Mouse (Mus musculus) thymus, postnatal 36 days (tissue): ENCODE data around the gene H2-M10.5.
"Not testable (repeated sequence)": the region's sequence is repeated elsewhere in the genome, so short reads cannot be mapped to it uniquely, and the experiment has no call there.

Experiments used
- DNase-seq, 2 experiments: peaks; one replicate each; pipeline ENCODE4 v3.0.0; 2022; ENCODE audit warnings: mixed read lengths in 2 of 2

Gene H2-M10.5

DNA sequence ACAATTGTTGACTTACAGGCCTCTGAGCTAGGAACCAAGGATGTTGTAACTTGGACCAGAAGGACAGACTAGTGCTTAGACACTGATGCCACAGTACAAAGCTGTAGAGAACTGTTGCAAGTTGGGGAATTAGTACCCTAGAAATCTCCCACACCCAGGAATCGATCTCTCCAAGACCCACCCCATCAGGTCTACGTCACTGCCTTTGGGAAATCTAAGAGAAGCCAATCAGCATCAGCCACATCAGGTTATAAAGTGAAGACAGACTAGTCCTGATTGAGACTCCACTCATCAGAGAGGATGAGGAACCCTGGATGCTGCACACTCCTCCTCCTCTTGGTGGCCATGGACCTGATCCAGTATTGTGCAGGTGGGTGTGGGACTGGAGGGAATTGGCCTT, at the start of gene H2-M10.5:
TSS of gene H2-M10.5 (plus strand) at position 301 of the 400 bp plus-strand sequence.
- DNase-seq = not testable (repeated sequence)

DNA sequence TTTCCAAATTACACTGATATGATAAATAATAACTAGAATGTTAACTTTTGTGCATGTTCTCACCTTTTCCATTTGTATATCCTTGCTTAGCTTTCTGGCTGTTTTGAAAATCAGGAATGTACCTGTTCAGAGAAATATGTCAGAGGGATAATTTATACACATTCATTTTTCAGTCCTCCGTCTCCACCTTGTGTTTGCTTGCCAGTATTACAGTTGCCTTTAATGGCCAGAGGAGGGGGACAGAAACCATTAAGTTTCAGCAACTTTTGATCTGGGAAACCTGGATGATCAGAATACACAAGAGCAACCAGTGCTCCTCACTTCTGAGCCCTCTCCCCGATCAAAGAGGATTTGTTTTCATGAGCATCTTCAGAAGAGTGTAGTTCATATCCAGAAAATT, 46.7 kb upstream of the H2-M10.5 start:
- DNase-seq = no peak

DNA sequence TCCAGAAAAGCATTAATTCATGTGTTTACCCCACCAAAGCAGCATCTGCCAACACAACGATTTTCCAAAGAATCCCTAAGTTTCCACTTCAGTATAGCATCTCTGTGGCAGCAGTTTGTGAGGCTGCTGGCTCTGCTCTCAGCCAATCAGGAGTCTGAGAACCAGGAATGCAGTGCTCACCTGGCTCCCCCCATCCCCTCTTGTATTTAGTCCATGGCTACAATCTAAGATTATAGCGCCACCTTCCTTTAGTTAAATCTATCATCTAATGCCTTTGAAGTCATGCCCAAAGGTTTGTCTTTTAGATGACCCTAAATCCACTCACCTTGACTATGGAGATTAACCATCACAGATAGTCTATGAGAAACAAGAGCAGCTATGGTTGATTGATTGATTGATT, 8.9 kb upstream of the H2-M10.5 start:
- DNase-seq = no peak

DNA sequence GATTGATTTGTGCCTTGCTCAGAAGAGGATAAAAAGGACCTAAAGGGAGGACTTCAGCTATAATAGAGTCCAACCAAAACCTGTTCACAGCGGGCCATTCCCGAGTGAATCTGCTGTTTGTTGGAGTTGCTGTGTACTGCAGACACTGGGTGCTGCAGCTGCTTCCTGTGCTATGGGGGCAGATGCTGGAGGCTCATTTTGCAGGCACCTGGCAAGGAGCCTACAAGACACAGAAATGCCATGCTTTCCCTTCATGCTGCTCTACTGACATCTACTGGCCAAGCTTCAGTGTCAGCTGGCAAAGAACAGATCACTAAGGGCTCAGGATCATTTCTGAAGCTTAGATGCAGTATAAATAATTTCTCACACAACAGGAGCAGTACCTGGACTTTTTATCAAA, 8.5 kb upstream of the H2-M10.5 start:
- DNase-seq = peak; percentile 20 to 29

DNA sequence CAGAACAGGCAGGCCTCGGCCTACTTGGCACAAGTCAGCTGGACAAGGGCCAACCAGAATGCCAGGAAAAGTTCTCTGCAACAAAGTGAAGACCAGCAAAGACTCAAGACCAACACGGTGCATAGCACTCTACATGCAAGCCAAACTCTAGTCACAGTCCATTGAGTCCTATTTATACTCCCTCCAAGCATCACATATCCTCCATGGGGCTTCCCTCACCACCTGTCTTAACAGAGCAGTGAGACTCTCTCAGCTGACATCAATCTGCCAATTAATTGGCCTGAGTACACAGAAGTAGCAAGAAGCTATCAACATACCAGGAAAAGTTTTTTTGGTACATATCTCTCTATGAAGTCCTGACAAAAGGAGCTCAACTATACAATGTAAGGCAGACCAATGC, 7.3 kb upstream of the H2-M10.5 start:
- DNase-seq = not testable (repeated sequence)

DNA sequence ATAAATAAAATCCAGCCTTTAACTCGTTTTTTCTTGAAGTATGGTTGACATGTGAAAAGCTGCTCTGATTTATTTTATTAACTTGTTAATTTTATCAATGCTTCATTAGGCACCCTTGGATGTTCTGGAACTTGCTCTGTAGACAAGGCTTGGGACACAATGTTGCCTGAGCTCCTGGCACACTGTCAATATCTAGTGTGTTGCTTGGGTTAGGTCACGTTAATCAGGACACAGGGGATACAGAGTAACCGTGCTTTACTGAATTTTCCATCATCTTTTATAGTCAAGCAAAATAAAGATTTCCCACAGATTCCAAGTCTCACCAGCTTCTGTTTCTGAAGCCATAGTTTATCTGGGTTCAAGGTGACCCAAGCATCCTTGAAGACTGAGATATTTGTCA, 8.8 kb downstream of the H2-M10.5 start:
- no peak for DNase-seq

DNA sequence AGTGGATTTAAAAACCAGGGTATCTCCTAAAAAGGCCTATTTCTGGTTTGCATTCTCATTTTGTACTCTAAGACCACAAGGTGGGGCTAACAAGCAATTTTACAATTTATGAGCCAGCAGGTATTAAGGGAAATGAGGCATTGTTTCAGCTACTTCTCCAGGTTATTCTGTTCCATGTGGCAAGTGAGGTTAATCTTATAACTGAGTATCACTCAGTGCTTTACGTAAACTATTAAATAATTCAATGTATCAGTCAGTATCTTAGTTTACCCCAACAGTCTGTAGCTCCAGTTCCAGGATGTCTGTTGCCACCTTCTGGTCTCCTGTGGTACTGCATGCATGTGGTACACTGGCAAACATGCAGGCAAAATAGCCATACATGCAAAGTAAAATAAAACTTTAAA, 13.8 kb downstream of the H2-M10.5 start:
- DNase-seq = peak; percentile 30 to 32

DNA sequence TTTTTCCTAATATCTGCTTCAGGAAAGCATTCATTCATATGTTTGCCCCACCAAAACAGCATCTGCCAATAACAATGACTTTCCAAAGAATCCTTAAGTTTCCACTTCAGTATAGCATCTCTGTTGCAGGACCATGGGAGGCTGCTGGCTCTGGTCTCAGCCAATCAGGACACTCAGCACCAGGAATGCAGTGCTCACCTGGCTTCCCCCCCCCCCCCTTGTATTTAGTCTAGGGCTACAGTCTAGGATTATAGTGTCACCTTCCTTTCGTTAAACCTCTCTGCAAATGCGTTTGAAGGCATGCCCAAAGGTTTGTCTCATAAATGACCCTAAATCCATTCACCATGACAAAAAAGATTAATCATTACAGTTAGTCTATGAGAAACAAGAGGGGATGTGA, 15.6 kb downstream of the H2-M10.5 start:
- DNase-seq = no peak

DNA sequence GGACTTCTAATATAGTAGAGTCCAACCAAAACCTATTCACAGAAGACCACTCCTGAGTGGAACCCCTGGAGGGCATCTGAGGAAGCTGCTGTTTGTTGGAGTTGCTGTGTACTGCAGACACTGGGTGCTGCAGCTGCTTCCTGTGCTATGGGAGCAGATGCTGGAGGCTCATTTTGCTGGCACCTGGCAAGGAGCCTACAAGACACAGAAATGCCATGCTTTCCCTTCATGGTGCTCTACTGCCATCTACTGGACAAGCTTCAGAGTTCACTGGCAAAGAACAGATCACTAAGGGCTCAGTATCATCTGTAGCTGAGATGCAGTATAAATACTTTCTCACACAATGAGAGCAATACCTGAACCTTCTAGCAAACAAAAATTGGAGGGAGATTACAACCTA, 16.1 kb downstream of the H2-M10.5 start:
- DNase-seq = peak; percentile 47 to 63

DNA sequence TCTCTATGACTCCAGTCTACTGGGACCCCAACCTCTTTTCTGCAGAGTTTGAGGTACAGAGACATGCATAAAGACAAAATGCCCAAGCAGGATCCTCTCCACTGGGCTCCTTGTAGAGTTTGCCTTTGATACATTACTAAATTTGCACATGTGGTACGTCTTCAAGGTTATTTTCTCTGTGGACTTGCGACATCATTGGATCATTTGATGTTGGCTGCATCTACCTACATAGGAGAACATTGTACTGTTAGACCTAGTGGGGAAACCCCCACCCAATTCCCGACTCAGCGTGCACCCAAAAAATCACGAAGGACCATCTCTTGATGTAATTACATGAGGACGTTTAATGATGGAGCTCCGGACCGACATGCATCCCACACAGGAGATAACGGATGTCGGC, 26.8 kb downstream of the H2-M10.5 start:
- no peak for DNase-seq

DNA sequence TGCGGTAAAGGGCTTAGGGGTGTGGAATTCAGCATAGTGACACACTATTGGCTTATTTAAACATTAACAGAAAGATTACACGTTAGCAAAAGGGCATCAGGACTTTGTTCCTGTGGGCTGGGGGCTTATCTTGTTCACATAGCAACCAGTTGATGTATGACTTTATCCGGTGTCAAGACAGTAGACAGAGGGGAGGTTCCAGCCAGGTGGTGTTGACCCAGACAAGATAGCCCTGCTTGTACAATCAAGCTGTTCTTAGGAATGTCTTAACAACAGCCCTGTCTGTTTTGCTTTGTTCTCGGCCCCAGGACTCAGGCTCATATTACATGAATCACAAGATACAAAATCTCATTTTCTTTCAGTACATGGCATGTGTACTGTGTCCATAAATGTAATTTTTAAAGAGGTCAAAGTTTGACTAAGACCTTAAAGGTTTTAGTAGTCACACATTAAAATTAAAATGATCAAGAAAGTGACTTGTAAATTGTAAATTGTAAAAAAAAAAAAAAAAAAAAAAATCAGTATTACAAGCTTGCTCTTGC, 27.3 kb downstream of the H2-M10.5 start:
- not testable (repeated sequence) for DNase-seq

DNA sequence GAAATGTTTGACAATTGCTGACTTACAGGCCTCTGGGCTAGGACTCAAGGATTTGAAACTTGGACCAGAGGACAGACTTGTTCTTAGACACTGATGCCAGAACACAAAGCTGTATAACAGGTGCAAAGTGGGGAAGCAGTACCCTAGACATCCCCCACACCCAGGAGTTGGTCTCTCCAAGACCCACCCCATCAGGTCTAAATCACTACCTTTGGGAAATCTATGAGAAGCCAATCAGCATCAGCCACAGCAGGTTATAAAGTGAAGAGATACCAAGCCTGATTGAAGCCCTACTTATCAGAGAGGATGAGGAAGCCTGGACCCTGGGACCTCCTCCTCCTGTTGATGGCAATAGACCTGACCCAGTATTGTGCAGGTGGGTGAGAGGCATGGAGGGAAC, 39.2 kb downstream of the H2-M10.5 start, which contains the start of gene H2-M10.6:
TSS of gene H2-M10.6 (plus strand) at position 301 of the 400 bp plus-strand sequence.
- no peak for DNase-seq

DNA sequence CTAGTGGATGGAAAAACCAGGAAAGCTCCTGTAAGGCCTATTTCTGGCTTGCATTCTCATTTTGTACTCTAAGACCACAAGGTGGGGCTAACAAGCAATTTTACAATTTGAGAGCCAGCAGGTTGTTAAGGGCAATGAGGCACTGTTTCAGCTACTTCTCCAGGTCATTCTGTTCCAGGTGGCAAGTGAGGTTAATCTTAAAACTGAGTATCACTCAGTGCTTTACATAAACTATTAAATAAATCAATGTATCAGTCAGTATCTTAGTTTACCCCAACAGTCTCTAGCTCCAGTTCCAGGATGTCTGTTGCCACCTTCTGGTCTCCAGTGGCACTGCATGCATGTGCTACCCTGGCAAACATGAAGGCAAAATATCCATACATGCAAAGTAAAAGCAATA, 51.3 kb downstream of the H2-M10.5 start:
- peak; percentile 66 to 67 for DNase-seq

DNA sequence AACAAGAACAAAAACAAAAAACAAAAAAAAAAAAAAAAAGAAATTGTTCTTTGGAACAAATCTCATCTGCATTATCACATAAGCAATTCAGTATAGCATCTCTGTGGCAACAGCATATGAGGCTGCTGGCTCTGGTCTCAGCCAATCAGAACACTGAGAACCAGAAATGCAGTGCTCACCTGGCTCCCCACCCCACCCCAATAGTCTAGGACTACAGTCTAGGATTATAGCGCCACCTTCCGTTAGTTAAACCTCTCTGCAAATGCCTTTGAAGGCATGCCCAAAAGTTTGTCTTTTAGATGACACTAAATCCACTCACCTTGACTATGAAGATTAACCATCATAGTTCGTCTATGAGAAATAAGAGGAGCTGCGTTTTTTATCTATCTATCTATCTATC, 52.8 kb downstream of the H2-M10.5 start:
- DNase-seq = peak; percentile 8 to 25
